26 mouse cellular contexts compared by ENCODE assay signal in the genomic region with DNA sequence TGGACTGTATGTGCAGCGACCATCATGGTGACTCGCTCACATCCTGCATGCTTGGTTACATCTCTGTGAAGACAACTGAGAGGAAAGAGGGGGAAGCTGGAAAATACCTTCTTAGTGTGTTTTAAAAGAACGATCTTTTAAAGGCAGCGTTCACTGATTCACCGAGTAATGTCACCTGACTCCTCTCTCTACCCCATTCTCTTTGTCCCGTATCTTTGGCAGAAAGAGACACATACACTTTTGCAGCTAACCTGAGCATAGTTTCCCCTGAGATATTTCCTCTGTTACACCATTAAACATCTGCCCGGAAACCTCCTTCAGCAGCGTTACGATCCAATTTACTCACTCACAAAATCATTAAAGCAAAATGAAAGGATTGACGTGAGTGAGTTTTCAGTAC.
DNase-seq lines count a peak whose midpoint lies in the region; ATAC-seq lines count a peak whose summit lies in the region.
"Had no signal": no experiment of that assay in that cellular context is flagged by ENCODE, and none has a peak within 500 bp of the region (broad histone marks: within the 10 kb centered on the region; RNA-seq: fewer than 3 reads in every experiment).

No protein-coding gene starts in this region.

- ATAC-seq in embryonic facial prominence, embryonic 14.5 days (ENCODE audit: low read depth): no peak
- ATAC-seq in neural tube, embryonic 12.5 days (ENCODE audit: low FRiP score, low read depth): no peak
- ATAC-seq in midbrain, embryonic 16.5 days: no peak
- ATAC-seq: forebrain, embryonic 15.5 days; inflammation-experienced regulatory T-cells, adult 6 months; lung, postnatal 0 days had no signal

- no peaks in the 10 kb centered on the region for H3K36me3 ChIP-seq in embryonic facial prominence, embryonic 14.5 days (ENCODE audit: control insufficient read depth, insufficient read depth, low read length)
- no peaks in the 10 kb centered on the region for H3K36me3 ChIP-seq in embryonic facial prominence, embryonic 10.5 days (replicated peaks)
- H3K36me3 ChIP-seq in neural tube, embryonic 12.5 days: no peaks in the 10 kb centered on the region
- no peaks in the 10 kb centered on the region for H3K36me3 ChIP-seq in midbrain, embryonic 16.5 days (ENCODE audit: control insufficient read depth, insufficient read depth, low read length)
- H3K36me3 ChIP-seq: embryonic facial prominence, embryonic 15.5 days; forebrain, embryonic 15.5 days; heart, embryonic 12.5 days had no signal

- intact Hi-C loops in heart, postnatal 25 days (cut with DNase I): no loop called here

- DNase-seq in embryonic facial prominence, embryonic 14.5 days (ENCODE audit: low spot score): no peak
- no peak for DNase-seq in embryonic facial prominence, embryonic 10.5 days (ENCODE audit: low spot score)
- DNase-seq in neural tube, embryonic 10.5 days (ENCODE audit: extremely low spot score, low spot score): no peak
- no peak for DNase-seq in heart, postnatal 25 days (ENCODE audit: low spot score)
- DNase-seq in spleen, postnatal 14 days (ENCODE audit: low spot score in 2 of 2): no peak
- DNase-seq in yolk sac, embryonic 10.5 days (ENCODE audit: low spot score): no peak
- DNase-seq: adrenal gland, postnatal 10 days; cerebellum, adult 2 months; cerebellum, postnatal 25 days; gastrocnemius, postnatal 14 days; heart, adult 18-20 months; heart, postnatal 10 days; kidney, adult 18-20 months; kidney, postnatal 10 days; right cerebral cortex, adult 18-20 months; right cerebral cortex, postnatal 4 days; thymus, adult 18-20 months; thymus, postnatal 4 days had no signal

- H3K9ac ChIP-seq in embryonic facial prominence, embryonic 14.5 days (ENCODE audit: low read depth, low read length): no peak overlapping the region
- H3K9ac ChIP-seq in neural tube, embryonic 12.5 days: no peak overlapping the region
- peak overlapping the region; percentile 12; the same call in 1 of the 2 replicates for H3K9ac ChIP-seq in midbrain, embryonic 16.5 days (ENCODE audit: low read depth, low read length)
- H3K9ac ChIP-seq: embryonic facial prominence, embryonic 15.5 days; forebrain, embryonic 15.5 days; heart, embryonic 12.5 days had no signal

- no peak overlapping the region for H3K27ac ChIP-seq in embryonic facial prominence, embryonic 14.5 days (replicated peaks; ENCODE audit: low read depth, low read length)
- H3K27ac ChIP-seq in embryonic facial prominence, embryonic 10.5 days (replicated peaks): no peak overlapping the region
- no peak overlapping the region for H3K27ac ChIP-seq in neural tube, embryonic 12.5 days
- no peak overlapping the region for H3K27ac ChIP-seq in midbrain, embryonic 16.5 days (ENCODE audit: low read length)
- H3K27ac ChIP-seq: embryonic facial prominence, embryonic 15.5 days; forebrain, embryonic 15.5 days; macrophage had no signal

- H3K9me3 ChIP-seq in embryonic facial prominence, embryonic 14.5 days (ENCODE audit: control insufficient read depth, low read length): no peaks in the 10 kb centered on the region
- H3K9me3 ChIP-seq in embryonic facial prominence, embryonic 10.5 days: no peaks in the 10 kb centered on the region
- H3K9me3 ChIP-seq in neural tube, embryonic 12.5 days: no peaks in the 10 kb centered on the region
- H3K9me3 ChIP-seq in midbrain, embryonic 16.5 days (replicated peaks; ENCODE audit: control insufficient read depth, low read length, poor library complexity, severe bottlenecking): no peaks in the 10 kb centered on the region
- H3K9me3 ChIP-seq: embryonic facial prominence, embryonic 15.5 days; forebrain, embryonic 15.5 days; heart, embryonic 12.5 days had no signal

- 65% methylated on average over 10 of the region's 10 CpGs for WGBS in embryonic facial prominence, embryonic 14.5 days
- 84% methylated on average over 10 of the region's 10 CpGs for WGBS in embryonic facial prominence, embryonic 10.5 days
- WGBS in neural tube, embryonic 12.5 days: 75% methylated on average over 10 of the region's 10 CpGs
- WGBS in midbrain, embryonic 16.5 days: 38% methylated on average over 10 of the region's 10 CpGs

- 0 out of 2 replicates have a peak overlapping the region, but pooled peaks have one; percentile 14 for H3K4me2 ChIP-seq in embryonic facial prominence, embryonic 14.5 days (ENCODE audit: low read depth, low read length)
- 0 out of 2 replicates have a peak overlapping the region, but pooled peaks have one; percentile 7 for H3K4me2 ChIP-seq in neural tube, embryonic 12.5 days (replicated peaks)
- peak overlapping the region; percentile 42 for H3K4me2 ChIP-seq in midbrain, embryonic 16.5 days (ENCODE audit: low read length)
- H3K4me2 ChIP-seq: embryonic facial prominence, embryonic 15.5 days; forebrain, embryonic 15.5 days; heart, embryonic 12.5 days had no signal

- H3K4me3 ChIP-seq in embryonic facial prominence, embryonic 14.5 days (ENCODE audit: low read depth, low read length): no peak overlapping the region
- no peak overlapping the region for H3K4me3 ChIP-seq in embryonic facial prominence, embryonic 10.5 days
- H3K4me3 ChIP-seq in neural tube, embryonic 12.5 days: no peak overlapping the region
- peak overlapping the region; percentile 19 for H3K4me3 ChIP-seq in midbrain, embryonic 16.5 days (ENCODE audit: low read depth, low read length)
- H3K4me3 ChIP-seq: embryonic facial prominence, embryonic 15.5 days; forebrain, embryonic 15.5 days; heart, embryonic 12.5 days had no signal

- no peaks in the 10 kb centered on the region for H3K27me3 ChIP-seq in embryonic facial prominence, embryonic 14.5 days (replicated peaks; ENCODE audit: control insufficient read depth, insufficient read depth, low read length)
- H3K27me3 ChIP-seq in embryonic facial prominence, embryonic 10.5 days (replicated peaks; ENCODE audit: low read depth, poor library complexity, severe bottlenecking): no peaks in the 10 kb centered on the region
- no peaks in the 10 kb centered on the region for H3K27me3 ChIP-seq in neural tube, embryonic 12.5 days (replicated peaks)
- no peaks in the 10 kb centered on the region for H3K27me3 ChIP-seq in midbrain, embryonic 16.5 days (ENCODE audit: control insufficient read depth, insufficient read depth, low read depth, low read length)
- H3K27me3 ChIP-seq: embryonic facial prominence, embryonic 15.5 days; forebrain, embryonic 15.5 days; heart, embryonic 12.5 days had no signal

- H3K4me1 ChIP-seq in embryonic facial prominence, embryonic 14.5 days (ENCODE audit: control insufficient read depth, insufficient read depth, low read length): no peaks in the 10 kb centered on the region
- no peaks in the 10 kb centered on the region for H3K4me1 ChIP-seq in embryonic facial prominence, embryonic 10.5 days
- H3K4me1 ChIP-seq in neural tube, embryonic 12.5 days: no peaks in the 10 kb centered on the region
- no peaks in the 10 kb centered on the region for H3K4me1 ChIP-seq in midbrain, embryonic 16.5 days (ENCODE audit: control insufficient read depth, insufficient read depth, low read length)
- H3K4me1 ChIP-seq: embryonic facial prominence, embryonic 15.5 days; forebrain, embryonic 15.5 days; heart, embryonic 12.5 days had no signal
